In genomic region chr7:141392552-141393222, GRCm38 (mm10) we compare ENCODE assay signal across 8 mouse cellular contexts. TPM values are rescaled to one million over a fixed set of nuclear protein-coding genes. Genes with fewer than 3 reads are reported as not detected.
A peak's percentile ranks its signal among the peaks of the same experiment; 100 is the strongest.
DNase-seq lines count a peak whose midpoint lies in the region; ATAC-seq and TF ChIP-seq lines count a peak whose summit lies in the region.

No protein-coding gene starts in this region.

- 32% methylated on average over 9 of the region's 9 CpGs for WGBS in midbrain, embryonic 13.5 days

- H3K4me1 ChIP-seq in cortical plate, adult 2 months (ENCODE audit: control insufficient read depth, insufficient read depth, low read length), result peaks cover 6% of the 10 kb centered on the region; the same call in 1 of the 2 replicates
- peaks cover 14% of the 10 kb centered on the region for H3K4me1 ChIP-seq in midbrain, embryonic 13.5 days (replicated peaks)

- peak overlapping the region; percentile 93 for H3K4me2 ChIP-seq in midbrain, embryonic 13.5 days (replicated peaks)

- no peak for DNase-seq in left cerebral cortex, adult 2 months (ENCODE audit: extremely low spot score in 1 of 2, low spot score in 2 of 2)
- DNase-seq in left cerebral cortex, adult 11 months (ENCODE audit: low spot score), result no peak
- DNase-seq in induced T-regulatory cell, adult 2 months (ENCODE audit: low read depth), result peak; percentile 39
- no peak for DNase-seq in frontal cortex, adult 2 months (ENCODE audit: extremely low spot score in 1 of 2, low spot score in 1 of 2)
- DNase-seq in urinary bladder, postnatal 10 days (ENCODE audit: low spot score), result no peak
- DNase-seq in kidney, adult 11 months, result no peak

- peaks cover 21% of the 10 kb centered on the region for H3K36me3 ChIP-seq in midbrain, embryonic 13.5 days

- H3K4me3 ChIP-seq in left cerebral cortex, adult 2 months, result peak overlapping the region; percentile 82
- H3K4me3 ChIP-seq in cortical plate, adult 2 months (ENCODE audit: insufficient read depth, low read length), result peak overlapping the region; percentile 63
- H3K4me3 ChIP-seq in midbrain, embryonic 13.5 days (replicated peaks), result peak overlapping the region; percentile 68

- intact Hi-C loops in left cerebral cortex, adult 2 months (cut with DNase I), result loop anchor here (5.0 kb wide), 1 partner anchor 65 kb away; the partner anchor contains the start of genes Deaf1 and Tmem80

- no peak for ATAC-seq in midbrain, embryonic 13.5 days

- peak overlapping the region; percentile 83 for H3K9ac ChIP-seq in midbrain, embryonic 13.5 days (replicated peaks)

- no peaks in the 10 kb centered on the region for H3K9me3 ChIP-seq in midbrain, embryonic 13.5 days

- TF ChIP-seq CTCF in left cerebral cortex, adult 2 months (IDR thresholded peaks at IDR 0.05), result no peak
- no peak for TF ChIP-seq CTCF in cortical plate, adult 2 months (IDR thresholded peaks at IDR 0.05; ENCODE audit: extremely low read depth, insufficient read depth, low read length)

- H3K27ac ChIP-seq in left cerebral cortex, adult 2 months, result peak overlapping the region; percentile 83
- no peak overlapping the region for H3K27ac ChIP-seq in cortical plate, adult 2 months (ENCODE audit: insufficient read depth, low read length)
- peak overlapping the region; percentile 79; the same call in 1 of the 2 replicates for H3K27ac ChIP-seq in midbrain, embryonic 13.5 days

- peaks cover 6% of the 10 kb centered on the region for H3K27me3 ChIP-seq in midbrain, embryonic 13.5 days

- TF ChIP-seq POLR2A in cortical plate, adult 2 months (IDR thresholded peaks at IDR 0.05; ENCODE audit: extremely low read depth, insufficient read depth, low read length), result no peak

RNA-seq across cellular contexts. Expression of gene Taldo1, which starts 0.7 kb away (rescaled TPM):
- total RNA-seq in left cerebral cortex, adult 2 months (2021), result 10 to 100 TPM; 87.5 to 90.9 TPM
- polyA plus RNA-seq in cortical plate, adult 2 months (2012; rRNA removed), result 182 and 193 TPM in 2 replicates
- 337 and 346 TPM in 2 replicates for polyA plus RNA-seq in midbrain, embryonic 13.5 days (2015; fragmentation: Nextera tagmentation; extraction: Ambion mirVana)
- polyA plus RNA-seq in frontal cortex, adult 2 months (2012; rRNA removed), result 151 and 152 TPM in 2 replicates

RNA-seq across cellular contexts. Expression of gene Gatd1, which starts 21.2 kb away (rescaled TPM):
- total RNA-seq in left cerebral cortex, adult 2 months (2021), result 10 to 100 TPM; 38.9 to 46.5 TPM
- polyA plus RNA-seq in cortical plate, adult 2 months (2012; rRNA removed), result 57.0 and 58.9 TPM in 2 replicates
- 55.1 and 63.8 TPM in 2 replicates for polyA plus RNA-seq in midbrain, embryonic 13.5 days (2015; fragmentation: Nextera tagmentation; extraction: Ambion mirVana)
- 49.9 and 55.6 TPM in 2 replicates for polyA plus RNA-seq in frontal cortex, adult 2 months (2012; rRNA removed)

RNA-seq across cellular contexts. Expression of gene Cend1, which starts 36.6 kb away (rescaled TPM):
- 100 to 1,000 TPM; 279 to 288 TPM for total RNA-seq in left cerebral cortex, adult 2 months (2021)
- 228 and 231 TPM in 2 replicates for polyA plus RNA-seq in cortical plate, adult 2 months (2012; rRNA removed)
- polyA plus RNA-seq in midbrain, embryonic 13.5 days (2015; fragmentation: Nextera tagmentation; extraction: Ambion mirVana), result 43.6 and 44.0 TPM in 2 replicates
- polyA plus RNA-seq in frontal cortex, adult 2 months (2012; rRNA removed), result 204 and 235 TPM in 2 replicates

RNA-seq across cellular contexts. Expression of gene Slc25a22, which starts 45.0 kb away (rescaled TPM):
- 100 to 1,000 TPM; 253 to 262 TPM for total RNA-seq in left cerebral cortex, adult 2 months (2021)
- polyA plus RNA-seq in cortical plate, adult 2 months (2012; rRNA removed), result 242 and 244 TPM in 2 replicates
- polyA plus RNA-seq in midbrain, embryonic 13.5 days (2015; fragmentation: Nextera tagmentation; extraction: Ambion mirVana), result 71.3 and 72.1 TPM in 2 replicates
- polyA plus RNA-seq in frontal cortex, adult 2 months (2012; rRNA removed), result 227 and 251 TPM in 2 replicates

RNA-seq across cellular contexts. Expression of gene Pidd1, which starts 51.1 kb away (rescaled TPM):
- total RNA-seq in left cerebral cortex, adult 2 months (2021), result 1 to 10 TPM in 1 of 2 experiments, under 1 TPM in 1; 0.93 to 1.2 TPM
- polyA plus RNA-seq in cortical plate, adult 2 months (2012; rRNA removed), result 2.7 and 2.8 TPM in 2 replicates
- 6.3 and 7.1 TPM in 2 replicates for polyA plus RNA-seq in midbrain, embryonic 13.5 days (2015; fragmentation: Nextera tagmentation; extraction: Ambion mirVana)
- 3.3 and 3.5 TPM in 2 replicates for polyA plus RNA-seq in frontal cortex, adult 2 months (2012; rRNA removed)
